Mouse (Mus musculus) heart, adult 2 months (tissue): ENCODE results near the gene Ptprd. TPM values are rescaled to one million over a fixed set of nuclear protein-coding genes. Genes with fewer than 3 reads are reported as not detected.
A peak's percentile ranks its signal among the peaks of the same experiment; 100 is the strongest.

ENCODE experiments used
- DNase-seq, 2 experiments: peaks; one replicate each; pipeline ENCODE4 v3.0.0; 2021
- H3K27ac ChIP-seq: fragments of 200-600 bp; 2 replicates; pipeline ENCODE4 v1.8.1; 2022
- H3K27me3 ChIP-seq: fragments of 200-500 bp; 2 replicates; pipeline ENCODE4 v1.6.1; 2012; ENCODE audit warnings: mild to moderate bottlenecking, low read length, inconsistent platforms, mixed read lengths; ENCODE audit not compliant: control insufficient read depth, insufficient read depth
- H3K36me3 ChIP-seq: fragments of 200-500 bp; 2 replicates; pipeline ENCODE4 v1.6.1; 2012; ENCODE audit warnings: low read length, inconsistent platforms; ENCODE audit not compliant: control insufficient read depth, insufficient read depth
- H3K4me1 ChIP-seq: fragments of 200-500 bp; 2 replicates; pipeline ENCODE4 v1.6.1; 2011; ENCODE audit warnings: low read length; ENCODE audit not compliant: control insufficient read depth, insufficient read depth
- H3K4me3 ChIP-seq: fragments of 200-600 bp; 2 replicates; pipeline ENCODE4 v1.8.1; 2022
- H3K79me2 ChIP-seq: fragments of 200-500 bp; replicated peaks from 2 replicates; pipeline ENCODE4 v1.6.1; 2012; ENCODE audit warnings: mild to moderate bottlenecking, inconsistent platforms, low read length, moderate library complexity, mixed read lengths; ENCODE audit not compliant: control insufficient read depth, insufficient read depth
- H3K9ac ChIP-seq: fragments of 200-500 bp; 2 replicates; pipeline ENCODE4 v1.6.1; 2012; ENCODE audit warnings: low read depth, mild to moderate bottlenecking, control low read depth, inconsistent platforms, low read length, mixed read lengths
- CTCF ChIP-seq: fragments of 200-600 bp; IDR thresholded peaks from 2 replicates; pipeline ENCODE4 v1.8.1; 2022; ENCODE audit warnings: antibody characterized with exemption, mild to moderate bottlenecking, moderate library complexity
- EP300 ChIP-seq: fragments of 200-500 bp; IDR thresholded peaks from 2 replicates; pipeline ENCODE4 v1.6.1; 2011; ENCODE audit warnings: low read depth, low read length, control low read depth; ENCODE audit not compliant: insufficient read depth
- POLR2A ChIP-seq: fragments of 200-500 bp; IDR thresholded peaks from 2 replicates; pipeline ENCODE4 v1.6.1; 2011; ENCODE audit warnings: mild to moderate bottlenecking, low read depth, low read length, control low read depth; ENCODE audit not compliant: insufficient read depth
- WGBS: fragments of 180-500 bp; shearing (Covaris S2); methylation state at CpG from one replicate; pipeline ENCODE4 v1.1.7; 2018; 5-methylcytosine and 5-hydroxymethylcytosine counted together
- intact Hi-C: fragments of 180-260 bp; cut with DNase I; formaldehyde crosslinking; loops from one replicate; pipeline ENCODE4 v1.15.1; 2025
- polyA plus RNA-seq: library from polyadenylated mRNA; depleted of rRNA; stranded (reverse); fragments of >200 nt; gene quantifications from 2 replicates; pipeline ENCODE4 v1.2.3, GENCODE M21; 2012
- total RNA-seq, 2 experiments: library from RNA; stranded (reverse); gene quantifications; 2 replicates each; pipeline ENCODE4 v1.2.3; 2021

Ptprd gene
- total and polyA plus RNA-seq, 3 experiments, result 2.7 to 7.0 (median 5.3) TPM

- Histone ChIP-seq H3K4me1 (no peaks in the 10 kb centered on the region), H3K27ac (no peak overlapping the region), H3K27me3 (no peaks in the 10 kb centered on the region), H3K36me3 (no peaks in the 10 kb centered on the region), H3K9ac (no peak overlapping the region), H3K79me2 (no peaks in the 10 kb centered on the region), H3K4me3 (no peak overlapping the region)
- TF ChIP-seq POLR2A (no peak), CTCF (no peak), EP300 (no peak)
- no peak for DNase-seq
- 80% methylated on average over 2 of the region's 2 CpGs for WGBS
- intact Hi-C loops, result no loop called here
Measured at GRCm38 (mm10) chr4:77155561-77155960, 1056.2 kb downstream of the Ptprd start.

GRCm38 (mm10) chr4:77155037-77155436 lies 1056.7 kb downstream of the Ptprd start:
- no peaks in the 10 kb centered on the region for H3K4me1 ChIP-seq
- intact Hi-C loops, result no loop called here
- H3K9ac ChIP-seq, result no peak overlapping the region
- no peak for TF ChIP-seq CTCF
- TF ChIP-seq EP300, result no peak
- no peak for TF ChIP-seq POLR2A
- no peak overlapping the region for H3K27ac ChIP-seq
- H3K36me3 ChIP-seq, result no peaks in the 10 kb centered on the region
- H3K4me3 ChIP-seq, result no peak overlapping the region
- H3K27me3 ChIP-seq, result no peaks in the 10 kb centered on the region
- 83% methylated on average over 1 of the region's 1 CpGs for WGBS
- no peaks in the 10 kb centered on the region for H3K79me2 ChIP-seq
- no peak for DNase-seq

- intact Hi-C loops, result no loop called here
- Histone ChIP-seq H3K4me1 (no peaks in the 10 kb centered on the region), H3K27me3 (no peaks in the 10 kb centered on the region), H3K4me3 (no peak overlapping the region), H3K79me2 (no peaks in the 10 kb centered on the region), H3K9ac (no peak overlapping the region), H3K36me3 (no peaks in the 10 kb centered on the region), H3K27ac (no peak overlapping the region)
- DNase-seq, result no peak
- WGBS, result 53% methylated on average over 2 of the region's 2 CpGs
- TF ChIP-seq POLR2A (no peak), EP300 (no peak), CTCF (no peak)
Measured at GRCm38 (mm10) chr4:77124852-77125251, 1086.9 kb downstream of the Ptprd start.

GRCm38 (mm10) chr4:77110894-77111293 lies 1100.9 kb downstream of the Ptprd start:
- H3K27me3 ChIP-seq, result no peaks in the 10 kb centered on the region
- H3K27ac ChIP-seq, result no peak overlapping the region
- 29% methylated on average over 1 of the region's 1 CpGs for WGBS
- H3K36me3 ChIP-seq, result no peaks in the 10 kb centered on the region
- no peak overlapping the region for H3K9ac ChIP-seq
- H3K4me1 ChIP-seq, result no peaks in the 10 kb centered on the region
- intact Hi-C loops, result no loop called here
- no peak for DNase-seq
- no peak overlapping the region for H3K4me3 ChIP-seq
- no peak for TF ChIP-seq EP300
- TF ChIP-seq CTCF, result no peak
- no peak for TF ChIP-seq POLR2A
- no peaks in the 10 kb centered on the region for H3K79me2 ChIP-seq

GRCm38 (mm10) chr4:77107291-77107690 lies 1104.5 kb downstream of the Ptprd start:
- TF ChIP-seq POLR2A, result no peak
- TF ChIP-seq EP300, result no peak
- Histone ChIP-seq H3K4me3 (no peak overlapping the region), H3K79me2 (no peaks in the 10 kb centered on the region)

GRCm38 (mm10) chr4:77083165-77083564 lies 1128.6 kb downstream of the Ptprd start:
- H3K79me2 ChIP-seq, result no peaks in the 10 kb centered on the region
- TF ChIP-seq EP300 (no peak), CTCF (peak; percentile 44)
- intact Hi-C loops, result loop anchor here (10.0 kb wide), 1 partner anchor 472 kb away; no protein-coding TSS in a partner anchor
- no peaks in the 10 kb centered on the region for H3K4me1 ChIP-seq
- H3K27ac ChIP-seq, result no peak overlapping the region
- DNase-seq, result no peak
- no peaks in the 10 kb centered on the region for H3K36me3 ChIP-seq
- H3K4me3 ChIP-seq, result no peak overlapping the region
- H3K27me3 ChIP-seq, result no peaks in the 10 kb centered on the region
- H3K9ac ChIP-seq, result no peak overlapping the region
- 48% methylated on average over 3 of the region's 3 CpGs for WGBS

More at GRCm38 (mm10) chr4:77107291-77107690, 1104.5 kb downstream of the Ptprd start:
- Histone ChIP-seq H3K9ac (no peak overlapping the region), H3K4me1 (no peaks in the 10 kb centered on the region), H3K36me3 (no peaks in the 10 kb centered on the region), H3K27ac (no peak overlapping the region), H3K27me3 (no peaks in the 10 kb centered on the region)
- no peak for DNase-seq
- intact Hi-C loops, result no loop called here
- 84% methylated on average over 2 of the region's 2 CpGs for WGBS

GRCm38 (mm10) chr4:77077607-77078006 lies 1134.2 kb downstream of the Ptprd start:
- 72% methylated on average over 4 of the region's 4 CpGs for WGBS
- Histone ChIP-seq H3K27me3 (no peaks in the 10 kb centered on the region), H3K79me2 (no peaks in the 10 kb centered on the region), H3K4me3 (no peak overlapping the region), H3K4me1 (no peaks in the 10 kb centered on the region), H3K27ac (no peak overlapping the region), H3K9ac (no peak overlapping the region), H3K36me3 (no peaks in the 10 kb centered on the region)
- TF ChIP-seq CTCF (no peak), POLR2A (no peak), EP300 (no peak)
- intact Hi-C loops, result no loop called here
- DNase-seq, result no peak
